Mouse (Mus musculus) CH12.LX (cell line): ENCODE results near the gene Gm3435. TPM values are rescaled to one million over a fixed set of nuclear protein-coding genes. Genes with fewer than 3 reads are reported as not detected.
"Not testable (repeated sequence)": the region's sequence is repeated elsewhere in the genome, so short reads cannot be mapped to it uniquely, and the experiment has no call there.

Source experiments
- DNase-seq: peaks from one replicate; pipeline ENCODE4 v3.0.0-alpha.2; 2013; ENCODE audit errors: extremely low read depth
- H3K27ac ChIP-seq: 2 replicates; pipeline ENCODE4 v1.5.1; 2012; ENCODE audit warnings: low read depth, mild to moderate bottlenecking, control low read depth, moderate library complexity; ENCODE audit not compliant: insufficient read depth
- H3K27me3 ChIP-seq: replicated peaks from 2 replicates; pipeline ENCODE3; 2012; ENCODE audit warnings: inconsistent platforms
- H3K36me3 ChIP-seq, 2 experiments: replicated peaks in 1 of 2; 2 replicates each; pipeline versions ENCODE3 to v1.6.1; 2012; ENCODE audit warnings: inconsistent platforms in 1 of 2, low read length in 1 of 2, mild to moderate bottlenecking in 1 of 2, mixed read lengths in 1 of 2, moderate library complexity in 1 of 2; ENCODE audit not compliant: control insufficient read depth in 1 of 2, insufficient read depth in 1 of 2
- H3K4me1 ChIP-seq, 2 experiments: 2 replicates each; pipeline ENCODE4 v1.6.1; 2012; ENCODE audit warnings: inconsistent platforms in 1 of 2, moderate library complexity in 1 of 2; ENCODE audit not compliant: insufficient read depth in 2 of 2, control insufficient read depth in 1 of 2
- H3K4me2 ChIP-seq: 2 replicates; pipeline ENCODE4 v1.6.1; 2012; ENCODE audit warnings: low read depth, mild to moderate bottlenecking, control low read depth; ENCODE audit not compliant: poor library complexity, insufficient read depth, severe bottlenecking
- H3K4me3 ChIP-seq, 3 experiments: fragments of 150-350 bp in 1 of 3; sonication (generic) in 1 of 3; replicated peaks in 1 of 3; 2 replicates each; pipeline versions ENCODE3 to v1.5.1; 2011 to 2012; ENCODE audit warnings: low read depth in 2 of 3, low read length in 2 of 3, mild to moderate bottlenecking in 2 of 3, moderate library complexity in 2 of 3, control low read depth in 1 of 3, improper control_type of control experiment in 1 of 3, inconsistent platforms in 1 of 3, mixed read lengths in 1 of 3; ENCODE audit not compliant: poor library complexity in 1 of 3
- H3K79me2 ChIP-seq: replicated peaks from 2 replicates; pipeline ENCODE4 v1.6.1; 2012; ENCODE audit warnings: mild to moderate bottlenecking, moderate library complexity; ENCODE audit not compliant: control insufficient read depth, poor library complexity, insufficient read depth, severe bottlenecking; ENCODE audit errors: extremely low read depth
- H3K9ac ChIP-seq: 2 replicates; pipeline ENCODE4 v1.6.1; 2012; ENCODE audit warnings: low read depth, mild to moderate bottlenecking, control low read depth, moderate library complexity; ENCODE audit not compliant: insufficient read depth
- H3K9me3 ChIP-seq: replicated peaks from 2 replicates; pipeline ENCODE3; 2012; ENCODE audit warnings: low read length, inconsistent platforms, mixed read lengths
- dilution Hi-C: fragments of 300-500 bp; cut with MboI; formaldehyde crosslinking; loops from 2 replicates; pipeline ENCODE4 v1.14.3; 2020; ENCODE audit warnings: low sequenced_read_pairs; ENCODE audit not compliant: extremely low pct_unique_long_range_greater_than_20kb, extremely low pct_ligation_motif_present
- in situ Hi-C: fragments of 300-500 bp; cut with MboI; formaldehyde crosslinking; loops from 3 replicates; pipeline ENCODE4 v1.14.3; 2019; ENCODE audit warnings: low sequenced_read_pairs, low pct_ligation_motif_present, low pct_unique_long_range_greater_than_20kb, mixed read lengths
- polyA plus RNA-seq: library from polyadenylated mRNA; unstranded; fragments of >175 nt; gene quantifications from 2 replicates; pipeline ENCODE4 v1.2.1, GENCODE M21; 2012; ENCODE audit warnings: low read depth; ENCODE audit not compliant: insufficient read length
- total RNA-seq, 2 experiments: library from RNA; depleted of rRNA; stranded (reverse); fragments of 300-350 nt in 1 of 2; fragments of >200 nt in 1 of 2; gene quantifications; 2 replicates each; pipeline ENCODE4 v1.2.3; 2012 to 2014

Gm3435 gene
- total and polyA plus RNA-seq, 3 experiments: 2.3 to 9.4 (median 4.3) TPM

DNA sequence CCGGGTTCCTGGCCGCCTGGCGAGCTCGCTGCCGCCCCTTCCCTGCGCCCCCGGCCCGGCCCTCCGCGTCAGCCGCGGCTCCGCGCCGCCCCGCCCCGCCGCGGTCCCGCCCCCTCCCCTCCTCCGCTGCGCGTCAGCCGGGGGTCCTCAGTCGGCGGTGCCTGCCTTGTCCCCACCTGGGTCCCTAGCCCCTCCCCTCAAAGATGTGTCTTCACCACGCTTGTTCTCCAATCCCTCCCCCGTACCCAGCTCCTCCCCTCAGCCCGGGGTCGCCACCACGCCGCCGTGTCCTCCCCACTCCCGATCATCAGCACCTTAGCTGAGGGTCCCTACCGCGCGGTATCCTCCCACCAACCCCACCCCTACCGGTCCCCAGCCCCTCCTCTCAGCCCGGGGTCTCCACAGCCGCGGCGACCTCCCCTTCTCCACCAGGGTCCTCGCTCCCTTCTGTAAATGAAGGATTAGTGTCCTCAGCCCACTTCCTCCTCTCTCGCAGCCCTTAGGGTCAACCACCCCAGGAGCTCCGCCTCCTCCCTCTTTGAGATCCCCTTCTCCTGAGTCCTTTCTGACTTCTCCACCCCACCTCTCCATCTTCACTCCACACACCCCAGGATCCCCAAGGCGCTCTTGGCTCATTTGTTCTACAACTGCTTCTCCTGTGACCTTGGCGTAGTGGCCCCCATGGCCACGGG is 14.7 kb downstream of the Gm3435 start:
- dilution Hi-C loops: not testable (repeated sequence)

DNA sequence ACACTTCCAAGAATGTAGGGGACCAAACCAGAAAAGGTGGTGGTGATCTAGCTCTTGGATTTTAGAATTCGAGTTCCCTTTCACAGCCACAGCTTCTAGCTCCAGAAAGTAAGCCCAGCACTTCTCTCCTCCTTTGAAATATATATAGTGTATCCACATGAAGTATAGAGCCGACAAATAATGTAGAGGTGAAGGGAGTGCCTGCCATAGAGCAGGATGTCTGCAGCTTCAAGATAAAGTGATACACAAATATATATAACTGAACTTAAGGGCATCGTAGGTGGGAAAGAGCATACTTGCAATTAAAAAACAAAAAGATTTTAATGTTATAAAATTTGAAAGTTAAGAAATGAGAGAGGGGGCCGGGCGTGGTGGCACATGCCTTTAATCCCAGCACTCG is 15.5 kb downstream of the Gm3435 start:
- H3K27ac ChIP-seq, dilution Hi-C loops, H3K9me3 ChIP-seq, DNase-seq, in situ Hi-C loops, H3K9ac ChIP-seq, H3K79me2 ChIP-seq, H3K4me2 ChIP-seq, H3K4me3 ChIP-seq, H3K27me3 ChIP-seq, H3K36me3 ChIP-seq, H3K4me1 ChIP-seq: not testable (repeated sequence)

More for the DNA sequence above, 14.7 kb downstream of the Gm3435 start:
- in situ Hi-C loops, H3K4me2 ChIP-seq, DNase-seq, H3K27me3 ChIP-seq, H3K4me3 ChIP-seq, H3K4me1 ChIP-seq, H3K79me2 ChIP-seq, H3K36me3 ChIP-seq, H3K9ac ChIP-seq, H3K9me3 ChIP-seq, H3K27ac ChIP-seq: not testable (repeated sequence)

DNA sequence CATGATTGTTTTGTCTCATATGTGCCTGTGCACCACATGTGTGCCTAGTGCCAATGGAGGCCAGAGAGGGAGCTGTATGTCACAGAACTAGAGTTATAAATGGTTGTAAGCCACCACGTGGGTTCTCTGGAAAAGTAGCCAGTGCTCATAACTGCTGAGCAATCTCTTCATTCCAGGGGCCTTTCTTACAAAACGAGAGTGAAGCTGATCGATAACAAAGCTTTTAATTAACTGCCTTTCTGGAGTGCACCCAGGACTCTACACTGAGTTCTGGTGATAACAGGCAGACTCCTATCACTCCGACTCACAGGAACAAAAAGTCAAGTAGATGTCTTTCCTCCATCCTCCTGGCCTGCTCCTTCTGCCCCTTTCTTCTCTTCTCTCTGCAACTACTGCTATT is 21.4 kb downstream of the Gm3435 start:
- in situ Hi-C loops: not testable (repeated sequence)

DNA sequence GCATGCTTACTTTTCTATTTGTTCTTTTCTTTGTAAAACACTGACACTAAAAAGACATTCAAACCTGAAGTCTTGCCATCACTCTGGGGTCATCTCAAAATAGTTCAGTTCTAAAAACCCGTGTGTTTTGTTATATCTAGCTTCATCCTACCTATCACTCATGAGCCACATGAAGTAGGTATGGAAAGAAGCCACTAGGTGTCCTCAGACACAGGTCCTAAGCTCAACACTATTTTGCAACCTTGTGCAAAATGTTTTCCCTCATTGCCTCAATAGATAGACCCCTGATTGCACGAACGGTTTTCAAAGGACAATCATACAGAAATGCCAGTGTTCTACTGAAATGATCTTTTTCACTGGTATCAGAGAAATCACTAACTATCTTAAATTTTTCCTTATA is 30.5 kb downstream of the Gm3435 start:
- dilution Hi-C loops, H3K79me2 ChIP-seq, H3K4me1 ChIP-seq, H3K9me3 ChIP-seq, H3K4me3 ChIP-seq, in situ Hi-C loops, H3K9ac ChIP-seq, H3K27me3 ChIP-seq, H3K27ac ChIP-seq, H3K4me2 ChIP-seq, DNase-seq, H3K36me3 ChIP-seq: not testable (repeated sequence)

More for the DNA sequence above, 21.4 kb downstream of the Gm3435 start:
- H3K27me3 ChIP-seq, H3K4me1 ChIP-seq, H3K79me2 ChIP-seq, dilution Hi-C loops, DNase-seq, H3K9ac ChIP-seq, H3K27ac ChIP-seq, H3K4me2 ChIP-seq, H3K4me3 ChIP-seq, H3K9me3 ChIP-seq, H3K36me3 ChIP-seq: not testable (repeated sequence)

DNA sequence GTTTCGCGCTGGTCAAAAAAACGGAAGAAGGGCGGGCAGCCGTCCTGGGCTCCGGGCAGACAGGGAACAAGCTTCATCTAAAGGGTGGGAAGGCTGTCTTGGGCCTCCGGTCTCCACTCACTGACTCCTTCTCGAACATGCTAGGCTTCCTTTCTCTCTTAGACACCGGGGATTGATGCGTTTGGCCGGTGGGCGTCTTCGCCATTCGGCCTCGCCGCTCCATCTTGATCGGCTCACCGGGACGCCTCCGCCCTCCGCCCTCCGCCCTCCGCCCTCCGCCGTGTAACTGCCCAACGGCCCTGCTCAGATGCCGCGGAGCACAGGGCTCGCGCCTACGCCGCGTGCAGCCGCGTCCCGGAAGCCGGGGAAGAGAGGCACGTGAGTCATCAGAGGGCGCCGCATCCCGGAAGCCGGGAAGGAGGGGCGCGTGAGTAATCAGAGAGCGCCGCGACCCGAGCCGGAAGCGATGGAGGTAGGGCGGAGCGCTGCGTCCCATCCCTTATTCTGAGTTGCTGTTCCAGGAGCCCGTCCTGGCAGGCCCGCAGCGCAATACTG is 31.3 kb downstream of the Gm3435 start, which contains the start of the genes Ermard, Tcte3 and Gm3448:
Ermard (plus strand) TSS at position 34 of the 555 bp plus-strand sequence.
Tcte3 (minus strand) TSS at position 314 of the 555 bp plus-strand sequence.
Gm3448 (minus strand) TSS at position 363 of the 555 bp plus-strand sequence.
- in situ Hi-C loops, H3K27me3 ChIP-seq: not testable (repeated sequence)

DNA sequence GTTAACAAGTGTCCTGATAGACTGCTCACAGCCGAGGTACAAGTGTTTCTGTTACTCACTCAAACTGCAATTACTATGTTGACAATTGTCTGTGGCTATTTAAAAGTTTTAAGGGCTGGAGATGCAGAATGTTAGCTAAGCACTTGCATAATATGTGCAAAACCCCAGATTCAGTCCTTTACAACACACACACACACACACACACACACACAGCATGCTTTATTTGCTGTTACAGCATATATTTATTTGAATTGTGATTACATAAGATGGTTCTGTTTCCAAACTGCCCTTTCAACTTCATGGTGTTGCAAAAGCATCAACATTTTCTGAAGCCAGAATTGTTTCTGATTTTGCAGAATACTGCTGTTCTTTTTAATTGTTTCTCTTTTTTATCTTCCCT is 40.4 kb downstream of the Gm3435 start:
- H3K27ac ChIP-seq, in situ Hi-C loops, dilution Hi-C loops: not testable (repeated sequence)

More for the DNA sequence above, 31.3 kb downstream of the Gm3435 start, which contains the start of the genes Ermard, Tcte3 and Gm3448:
- H3K36me3 ChIP-seq, H3K4me1 ChIP-seq, H3K9me3 ChIP-seq, H3K27ac ChIP-seq, H3K79me2 ChIP-seq, H3K4me2 ChIP-seq, H3K9ac ChIP-seq, DNase-seq, dilution Hi-C loops, H3K4me3 ChIP-seq: not testable (repeated sequence)

More for the DNA sequence above, 40.4 kb downstream of the Gm3435 start:
- H3K9ac ChIP-seq, H3K4me3 ChIP-seq, H3K9me3 ChIP-seq, DNase-seq, H3K79me2 ChIP-seq, H3K4me2 ChIP-seq, H3K27me3 ChIP-seq, H3K4me1 ChIP-seq: not testable (repeated sequence)
- peaks cover 3 to 10% of the 10 kb centered on the region in 2 experiments for H3K36me3 ChIP-seq
